32 mouse cellular contexts compared by ENCODE assay signal in the genomic region with DNA sequence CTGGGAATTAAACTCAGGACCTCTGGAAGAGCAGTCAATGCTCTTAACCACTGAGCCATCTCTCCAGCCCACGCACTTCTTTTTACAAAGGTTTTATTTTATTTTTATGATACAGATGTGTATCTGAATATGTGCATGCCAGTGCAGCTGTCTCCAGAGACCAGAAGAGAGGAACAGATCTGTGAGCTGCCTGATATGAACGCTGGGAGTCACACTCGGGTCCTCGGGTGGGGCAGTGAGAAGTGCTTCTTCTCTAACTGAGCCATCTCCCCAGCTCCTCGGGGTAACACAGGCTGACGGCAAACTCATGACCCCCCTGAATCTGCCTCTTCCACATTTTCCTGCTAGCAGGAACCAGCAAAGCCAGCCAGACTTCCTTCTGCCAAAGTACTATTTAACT. TPM values are rescaled to one million over a fixed set of nuclear protein-coding genes. Genes with fewer than 3 reads are reported as not detected.
"Had no signal": no experiment of that assay in that cellular context is flagged by ENCODE, and none has a peak within 500 bp of the region (broad histone marks: within the 10 kb centered on the region; RNA-seq: fewer than 3 reads in every experiment).

No protein-coding gene starts in this region.

- H3K4me2 ChIP-seq: heart, embryonic 12.5 days; hindbrain, embryonic 12.5 days; hindbrain, embryonic 15.5 days; kidney, embryonic 15.5 days; limb, embryonic 13.5 days; limb, embryonic 15.5 days; liver, embryonic 12.5 days had no signal

- H3K9me3 ChIP-seq: heart, embryonic 10.5 days; heart, embryonic 12.5 days; hindbrain, embryonic 10.5 days; hindbrain, embryonic 12.5 days; hindbrain, embryonic 15.5 days; kidney, embryonic 15.5 days; limb, embryonic 13.5 days; limb, embryonic 15.5 days; liver, embryonic 12.5 days had no signal

- H3K27ac ChIP-seq: heart, embryonic 10.5 days; hindbrain, embryonic 10.5 days; hindbrain, embryonic 12.5 days; hindbrain, embryonic 15.5 days; hindbrain, postnatal 0 days; kidney, embryonic 15.5 days; kidney, postnatal 0 days; limb, embryonic 13.5 days; limb, embryonic 15.5 days; liver, embryonic 12.5 days had no signal

- ATAC-seq: hindbrain, postnatal 0 days; intestine, embryonic 16.5 days; liver, embryonic 12.5 days had no signal

- H3K9ac ChIP-seq: heart, embryonic 12.5 days; hindbrain, embryonic 12.5 days; hindbrain, embryonic 15.5 days; kidney, embryonic 15.5 days; limb, embryonic 13.5 days; limb, embryonic 15.5 days; liver, embryonic 12.5 days had no signal

- H3K4me1 ChIP-seq: heart, embryonic 12.5 days; hindbrain, embryonic 10.5 days; hindbrain, embryonic 12.5 days; hindbrain, embryonic 15.5 days; kidney, embryonic 15.5 days; limb, embryonic 13.5 days; limb, embryonic 15.5 days had no signal

- H3K36me3 ChIP-seq: heart, embryonic 10.5 days; heart, embryonic 12.5 days; hindbrain, embryonic 10.5 days; hindbrain, embryonic 12.5 days; hindbrain, embryonic 15.5 days; kidney, embryonic 15.5 days; limb, embryonic 13.5 days; limb, embryonic 15.5 days; liver, embryonic 12.5 days had no signal

- H3K27me3 ChIP-seq: heart, embryonic 12.5 days; hindbrain, embryonic 12.5 days; hindbrain, embryonic 15.5 days; kidney, embryonic 15.5 days; limb, embryonic 13.5 days; limb, embryonic 15.5 days had no signal

- DNase-seq: gastrocnemius, postnatal 14 days; heart, adult 18-20 months; heart, postnatal 10 days; heart, postnatal 4 days; kidney, adult 11 months; kidney, adult 2 months; kidney, adult 9 months; kidney, postnatal 14 days; kidney, postnatal 36 days; layer of hippocampus, adult 9-11 months; layer of hippocampus, postnatal 36 days; left cerebral cortex, postnatal 4 days had no signal

- H3K4me3 ChIP-seq: heart, embryonic 10.5 days; heart, embryonic 12.5 days; hindbrain, embryonic 10.5 days; hindbrain, embryonic 12.5 days; hindbrain, embryonic 15.5 days; kidney, embryonic 15.5 days; limb, embryonic 13.5 days; limb, embryonic 15.5 days; liver, embryonic 12.5 days had no signal

RNA-seq across cellular contexts. Expression of a gene that starts 12.9 kb away (rescaled TPM):
- total RNA-seq: granulocyte monocyte progenitor cell, adult 5-6 weeks had no signal
- polyA plus RNA-seq: heart, embryonic 12.5 days; hindbrain, embryonic 10.5 days; hindbrain, embryonic 12.5 days; intestine, embryonic 14.5 days; kidney, adult 2 months; kidney, embryonic 15.5 days; large intestine, adult 2 months; limb, embryonic 15.5 days; liver, adult 2 months; liver, embryonic 12.5 days had no signal

RNA-seq across cellular contexts. Expression of a gene that starts 51.0 kb away (rescaled TPM):
- total RNA-seq: gastrocnemius, adult 8-10 months; gastrocnemius, postnatal 14 days; granulocyte monocyte progenitor cell, adult 5-6 weeks; heart, adult 18-20 months; heart, adult 8-10 months; heart, postnatal 10 days; heart, postnatal 25 days; liver, adult 2 months had no signal
- polyA plus RNA-seq: heart, embryonic 10.5 days; heart, embryonic 12.5 days; limb, embryonic 11.5 days; liver, adult 2 months had no signal
